Mouse (Mus musculus): ENCODE data around the gene Nrcam. TPM values are rescaled to one million over a fixed set of nuclear protein-coding genes. Genes with fewer than 3 reads are reported as not detected.

The Nrcam gene
- polyA plus RNA-seq, 1 experiment from 2014 or later, result 1.5 TPM

Other genes with a start within 250 kb of the Nrcam start
- 19.0 and 24.8 TPM in 2 replicates for gene Dnajb9, start 118.6 kb upstream of the Nrcam start, polyA plus RNA-seq (2015; fragmentation: Nextera tagmentation; extraction: Ambion mirVana)
- gene Pnpla8, start 107.5 kb upstream of the Nrcam start, polyA plus RNA-seq (2015; fragmentation: Nextera tagmentation; extraction: Ambion mirVana), result 64.2 and 75.1 TPM in 2 replicates